Mouse (Mus musculus) regulatory T cell (primary cell): ENCODE results near the gene Trim6.
"Not testable (repeated sequence)": the region's sequence is repeated elsewhere in the genome, so short reads cannot be mapped to it uniquely, and the experiment has no call there.

Experiments used
- in situ Hi-C: fragments of 300-600 bp; cut with MboI, MseI; formaldehyde crosslinking; loops from one replicate; pipeline ENCODE4 v1.15.1; 2025; ENCODE audit warnings: high pct_unique_total_duplicates

The Trim6 gene

DNA sequence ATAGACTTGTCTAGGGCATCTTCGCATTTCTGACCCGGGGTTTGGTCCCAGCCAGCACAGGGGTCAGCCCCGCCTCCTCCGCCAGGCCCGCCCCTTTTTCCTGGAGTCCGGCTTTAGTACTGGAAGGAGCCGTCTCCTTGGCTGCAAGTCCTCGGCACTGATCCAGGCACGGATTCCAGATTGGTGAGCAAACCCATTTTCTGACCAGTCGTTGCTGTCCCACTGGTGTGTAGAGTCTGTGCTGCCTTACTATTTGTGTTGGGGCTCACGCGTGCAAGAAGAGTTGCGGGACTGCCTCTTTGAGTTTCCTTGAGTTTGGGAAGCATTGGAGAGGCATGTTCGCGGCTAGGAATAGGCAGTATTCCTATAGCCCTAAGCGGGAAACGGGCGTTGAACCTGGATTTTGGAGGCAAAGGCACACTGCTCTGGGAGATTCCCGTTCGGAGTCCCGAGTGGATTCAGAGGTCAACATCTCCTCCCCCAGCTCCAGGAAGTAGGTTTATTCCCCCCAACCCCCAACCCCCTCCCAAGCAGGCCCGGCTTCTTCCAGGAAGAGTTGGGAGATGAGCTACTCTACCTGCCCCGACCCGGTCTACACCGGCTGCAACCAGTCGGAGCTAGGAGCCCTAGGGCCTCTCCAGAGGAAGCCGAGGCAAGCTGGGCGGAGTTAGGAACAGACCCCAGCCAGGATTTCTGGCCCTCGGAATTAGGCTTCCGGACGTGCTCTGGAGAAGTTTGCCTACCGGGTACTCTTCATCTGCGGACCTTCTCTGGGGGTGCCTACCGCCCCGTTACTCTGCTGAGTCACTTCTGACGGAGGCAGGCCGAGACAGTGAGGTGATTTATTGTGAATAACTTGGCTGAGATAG lies at the start of gene Trim6:
Trim6 (plus strand) TSS at position 93 of the 869 bp plus-strand sequence.
- in situ Hi-C loops: no loop called here

DNA sequence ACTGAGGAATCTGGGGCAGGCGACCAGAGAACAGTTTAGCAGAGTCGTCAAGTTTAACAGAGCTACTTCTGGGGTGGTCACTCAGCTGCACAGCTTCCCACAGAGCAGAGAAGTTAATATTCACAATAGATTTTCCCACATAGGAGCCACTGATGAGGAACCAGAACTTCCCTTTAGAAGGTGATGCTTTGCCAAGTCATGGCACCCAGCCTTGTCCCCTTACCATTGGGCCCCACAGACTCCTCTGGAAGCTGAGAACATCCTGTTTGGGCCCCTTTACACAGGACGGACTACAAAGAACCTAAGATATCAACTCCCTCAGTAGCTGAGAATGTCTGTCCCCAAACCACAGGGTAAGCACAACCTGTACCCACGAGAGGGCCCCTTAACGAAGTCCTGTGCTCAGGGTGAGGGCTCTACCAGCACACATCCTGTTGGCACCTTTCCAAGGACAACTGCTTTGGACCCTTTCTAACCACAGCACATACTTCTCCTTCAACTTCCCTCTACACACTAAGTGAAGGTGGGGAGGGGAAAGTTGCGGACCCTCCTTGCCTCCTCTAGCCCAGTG lies 48.9 kb upstream of the Trim6 start:
- in situ Hi-C loops: no loop called here

DNA sequence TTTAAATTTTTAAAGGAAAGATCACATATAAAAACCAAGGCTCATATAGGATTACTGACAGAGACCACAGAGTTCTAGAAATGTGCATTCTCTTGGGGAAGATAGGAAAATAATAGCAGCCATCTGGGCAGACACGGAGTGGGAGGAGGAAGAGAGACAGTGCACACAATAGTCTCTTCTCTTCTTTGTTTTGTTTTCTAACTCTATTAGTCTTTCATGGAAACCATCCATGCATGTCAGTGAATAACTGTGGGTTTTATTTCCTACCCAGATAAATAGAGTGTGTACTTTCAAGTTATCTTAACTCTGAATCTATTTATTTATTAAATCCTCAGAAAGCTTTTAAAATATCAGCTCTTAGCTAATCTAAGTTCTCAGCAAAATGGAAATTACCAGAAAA lies 43.5 kb upstream of the Trim6 start:
- in situ Hi-C loops: no loop called here

DNA sequence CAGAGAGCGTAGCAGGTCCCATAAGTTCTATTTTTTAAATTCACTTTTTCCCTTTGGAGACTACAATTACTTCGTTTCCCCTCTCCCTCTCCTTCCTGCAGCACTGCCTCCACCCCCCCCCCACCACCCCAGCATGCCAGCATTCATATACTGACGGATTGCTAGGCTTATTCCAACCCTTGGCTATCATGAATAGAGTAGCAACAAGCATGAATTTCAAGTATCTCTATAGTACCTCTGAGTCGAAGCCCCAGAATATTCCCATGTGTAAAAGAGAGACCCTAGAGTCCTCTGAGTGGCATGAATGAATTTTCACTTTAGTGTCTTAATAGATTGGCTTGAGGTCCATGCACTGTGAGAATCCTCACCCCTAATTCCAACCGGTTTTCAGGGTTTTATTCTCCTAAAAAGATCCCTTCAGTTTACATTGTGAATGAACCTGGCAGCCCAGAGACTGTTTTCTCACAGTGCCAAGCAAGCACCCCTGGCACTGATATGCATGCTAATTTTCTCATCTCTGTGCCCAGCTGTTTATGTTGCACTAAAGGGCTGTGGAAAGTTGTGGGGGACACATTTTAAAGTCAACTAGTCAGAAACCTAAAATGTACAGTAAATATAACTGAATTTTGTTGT lies 40.1 kb upstream of the Trim6 start:
- in situ Hi-C loops: no loop called here

DNA sequence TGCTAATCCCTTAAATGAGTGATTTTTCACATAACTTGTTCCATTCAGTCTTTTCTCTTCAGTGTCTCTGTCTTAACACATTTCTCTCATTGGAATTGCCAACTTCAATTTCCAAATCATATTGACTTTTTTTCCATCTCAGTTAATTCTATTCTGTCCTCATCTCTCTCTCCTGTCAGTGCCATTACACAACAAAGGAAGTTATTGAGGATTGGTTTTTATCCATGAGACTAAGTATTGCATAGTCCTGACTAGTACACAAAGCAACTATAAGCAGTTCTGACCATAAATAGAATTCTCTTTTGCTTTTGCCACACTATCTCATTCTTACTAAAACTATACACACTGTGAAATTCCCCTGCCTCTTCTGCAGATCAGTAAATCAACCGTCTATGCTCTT lies 39.5 kb upstream of the Trim6 start:
- in situ Hi-C loops: no loop called here

DNA sequence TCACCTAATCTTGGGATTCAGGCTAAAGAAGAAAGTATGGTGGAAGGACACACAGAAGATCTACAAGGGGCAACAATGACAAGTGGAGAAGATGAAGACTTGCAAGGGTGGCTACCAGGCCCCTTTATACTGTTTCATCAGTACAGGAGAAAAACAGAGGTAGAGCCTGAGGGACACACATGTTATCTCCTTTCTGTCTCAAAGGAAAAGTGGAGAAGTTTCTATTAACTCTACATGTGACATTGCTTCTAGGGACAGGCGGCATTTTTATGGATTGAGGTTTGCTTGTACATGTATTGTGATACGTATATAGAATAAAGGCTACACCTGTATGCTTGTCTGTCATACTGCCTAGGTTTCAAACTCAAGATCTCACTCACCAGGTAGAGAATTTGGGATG lies 35.3 kb upstream of the Trim6 start, which contains the start of gene Olfr648:
Olfr648 (minus strand) TSS at position 101 of the 400 bp plus-strand sequence.
- in situ Hi-C loops: loop anchor here (10.0 kb wide), 1 partner anchor 238 kb away; the partner anchor contains the start of gene Olfr633

DNA sequence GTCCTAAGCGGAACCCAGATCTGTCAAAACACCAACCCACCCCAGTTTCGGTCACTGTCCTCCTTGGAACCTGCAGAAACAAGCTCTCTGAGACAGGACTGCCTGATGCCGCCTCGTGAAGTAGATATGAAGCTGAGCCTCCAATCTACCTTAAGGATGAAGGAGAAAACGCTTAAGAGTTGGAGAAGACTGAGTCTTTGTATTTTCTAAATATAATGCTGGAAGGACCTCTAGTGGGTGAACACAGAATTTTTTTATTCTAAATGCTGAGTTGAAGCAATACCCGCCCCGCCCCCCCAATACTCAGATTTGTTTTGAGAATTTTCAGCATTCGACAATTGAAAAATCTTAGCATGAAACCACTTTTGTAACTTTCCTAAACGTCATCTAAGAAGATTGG lies 27.3 kb upstream of the Trim6 start:
- in situ Hi-C loops: no loop called here

DNA sequence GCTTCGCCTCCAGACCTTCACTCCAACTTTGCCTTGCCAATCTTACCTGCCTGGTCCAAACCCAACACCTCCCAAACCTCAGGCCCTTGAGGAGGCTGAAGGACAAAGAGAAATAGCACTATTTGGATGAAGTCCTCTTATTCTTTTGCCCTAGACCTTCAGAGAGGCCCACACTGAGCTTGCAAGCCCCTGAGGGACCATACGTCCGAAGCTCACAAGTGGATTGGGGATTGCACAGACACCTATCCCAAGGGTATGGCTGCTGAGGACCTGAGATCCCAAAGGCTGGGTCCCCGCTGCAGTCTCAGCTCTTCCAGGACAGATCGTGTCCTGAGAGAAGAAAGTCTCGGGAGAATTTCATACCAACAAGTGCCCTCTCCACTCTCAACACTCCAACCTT lies 22.7 kb upstream of the Trim6 start, which contains the start of gene Olfr649:
Olfr649 (minus strand) TSS at position 101 of the 400 bp plus-strand sequence.
- in situ Hi-C loops: no loop called here

DNA sequence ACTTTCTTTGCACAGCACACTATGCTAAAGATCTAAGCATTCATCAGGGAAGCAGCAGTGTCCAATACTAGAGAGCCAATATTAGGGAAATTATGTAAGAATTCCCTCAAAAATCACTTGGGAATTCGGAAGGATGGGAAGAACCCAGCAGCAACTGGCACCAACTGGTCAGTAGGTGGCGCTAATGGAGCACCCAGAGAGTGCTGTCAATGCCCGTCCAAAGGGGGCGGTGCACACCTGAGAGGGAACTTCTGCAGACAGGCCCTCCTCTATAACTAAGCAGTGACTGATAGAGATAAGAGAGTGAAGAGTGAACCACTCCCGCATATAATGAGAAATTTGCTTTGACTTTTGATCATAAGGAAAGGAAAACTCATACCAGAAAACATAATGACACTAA lies 18.8 kb upstream of the Trim6 start:
- in situ Hi-C loops: loop anchor here (5.0 kb wide), 1 partner anchor 407 kb away; no protein-coding TSS in a partner anchor

DNA sequence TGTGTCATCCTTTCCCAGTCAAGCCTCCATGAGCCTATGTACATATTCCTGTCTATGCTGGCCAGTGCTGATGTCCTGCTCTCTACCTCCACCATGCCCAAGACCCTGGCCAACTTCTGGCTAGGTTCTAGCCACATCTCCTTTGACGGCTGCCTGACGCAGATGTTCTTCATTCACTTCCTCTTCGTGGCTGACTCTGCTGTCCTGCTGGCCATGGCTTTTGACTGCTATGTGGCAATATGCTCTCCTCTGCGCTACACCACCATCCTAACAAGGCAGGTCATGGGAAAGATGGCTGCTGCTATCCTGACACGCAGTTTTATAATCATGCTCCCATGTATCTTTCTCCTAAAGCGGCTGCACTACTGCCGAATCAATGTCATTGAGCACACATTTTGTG lies 12.4 kb upstream of the Trim6 start:
- in situ Hi-C loops: no loop called here

DNA sequence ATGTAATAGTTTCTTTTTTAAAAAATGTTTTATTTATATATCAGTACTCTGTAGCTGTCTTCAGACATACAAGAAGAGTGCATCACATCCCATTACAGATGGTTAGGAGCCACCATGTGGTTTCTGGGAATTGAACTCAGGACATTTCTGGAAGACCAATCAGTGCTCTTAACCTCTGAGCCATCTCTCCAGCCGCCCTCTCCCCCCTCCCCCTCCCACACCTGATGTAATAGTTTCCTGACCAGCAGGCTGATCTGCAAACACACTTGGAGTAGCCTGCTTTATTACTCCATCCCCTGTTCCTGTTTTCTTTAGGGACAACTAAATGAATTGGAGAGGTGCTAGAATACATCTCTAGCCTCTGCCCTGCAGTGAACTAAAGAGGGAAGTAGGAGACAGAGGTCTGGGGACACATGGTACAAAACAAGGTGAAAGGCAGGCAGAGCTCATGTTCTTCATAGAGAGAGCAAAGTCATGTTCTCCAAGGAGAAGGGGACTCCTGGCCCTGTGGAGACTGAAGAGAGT lies 2.5 kb upstream of the Trim6 start:
- in situ Hi-C loops: no loop called here

DNA sequence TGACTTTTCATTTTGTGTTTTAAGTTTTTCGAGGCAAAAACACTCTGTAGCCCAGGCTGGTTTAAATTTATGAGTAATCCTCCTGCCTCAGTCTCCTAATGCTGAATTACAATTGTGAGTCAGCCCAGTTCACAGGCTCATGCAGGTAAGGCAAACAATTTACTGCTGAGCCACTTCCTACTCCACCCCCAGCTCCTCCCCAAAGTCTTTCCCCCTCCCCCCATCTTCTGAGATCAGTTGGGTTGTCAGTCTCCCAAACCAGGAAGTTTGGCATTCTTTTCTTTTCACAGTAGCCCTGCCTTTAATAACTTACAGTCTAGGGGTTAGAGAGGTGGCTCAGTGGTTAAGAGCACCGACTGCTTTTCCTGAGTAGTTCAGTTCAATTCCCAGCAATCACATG lies 712 bp upstream of the Trim6 start:
- in situ Hi-C loops: no loop called here

DNA sequence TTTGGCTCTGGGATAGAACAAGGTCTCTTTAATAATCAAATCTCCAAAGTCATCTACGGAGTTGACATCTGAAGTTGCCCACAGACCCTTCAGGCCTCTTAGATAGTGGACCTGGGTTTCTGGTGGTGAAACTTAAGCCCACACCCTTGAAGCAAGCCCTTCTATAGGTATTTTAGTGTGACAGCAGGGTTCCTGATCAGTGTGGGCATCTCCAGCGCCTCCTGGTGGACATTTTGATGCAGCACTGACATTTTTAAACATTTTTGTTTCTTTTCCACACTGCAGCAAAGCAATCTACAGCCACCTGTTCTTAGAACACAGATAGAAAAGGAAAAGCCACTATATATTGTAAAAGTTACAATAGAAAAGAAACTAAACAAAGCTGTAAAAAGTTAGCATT lies 12.6 kb downstream of the Trim6 start:
- in situ Hi-C loops: no loop called here

DNA sequence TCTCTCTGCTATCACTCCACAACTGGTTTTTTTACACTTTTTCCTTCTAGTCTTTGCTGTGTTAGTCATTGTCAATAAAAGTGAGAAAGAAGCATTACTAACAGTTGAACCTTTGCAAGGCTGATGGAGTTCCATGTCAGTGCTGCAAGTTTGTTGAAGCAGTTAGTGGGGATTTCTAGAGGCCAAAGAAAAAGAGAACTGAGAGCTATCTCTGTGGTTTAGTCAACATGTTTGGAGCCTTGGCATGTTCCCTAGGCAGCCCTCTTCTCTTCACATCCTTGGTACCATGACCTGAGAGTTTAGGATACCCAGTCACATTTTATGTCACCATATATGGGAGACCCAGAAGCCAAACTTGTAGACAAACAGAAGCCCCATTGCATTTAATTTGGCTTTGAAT lies 22.3 kb downstream of the Trim6 start:
- in situ Hi-C loops: loop anchor here (10.0 kb wide), 1 partner anchor 74 kb away; the partner anchor contains the start of gene Trim12a

DNA sequence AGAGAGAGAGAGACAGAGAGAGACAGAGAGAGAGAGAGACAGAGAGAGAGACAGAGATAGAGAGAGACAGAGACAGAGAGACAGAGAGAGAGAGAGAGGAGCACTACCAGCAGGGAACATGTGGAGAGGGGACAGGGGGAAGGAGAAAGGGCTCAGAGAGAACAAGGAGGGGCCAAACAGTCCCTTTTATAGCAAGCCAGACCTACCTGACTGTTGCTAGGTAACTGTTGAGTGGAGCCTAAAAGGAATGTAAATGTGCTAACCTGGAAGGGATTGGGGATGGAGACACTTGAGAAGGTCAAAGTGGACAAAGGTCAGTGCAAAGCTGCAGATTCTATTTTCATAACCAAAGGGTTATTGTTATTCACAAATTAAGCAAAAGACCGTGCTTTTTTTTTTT lies 25.0 kb downstream of the Trim6 start:
- in situ Hi-C loops: loop anchor here (10.0 kb wide), 1 partner anchor 71 kb away; the partner anchor contains the start of gene Trim12a

DNA sequence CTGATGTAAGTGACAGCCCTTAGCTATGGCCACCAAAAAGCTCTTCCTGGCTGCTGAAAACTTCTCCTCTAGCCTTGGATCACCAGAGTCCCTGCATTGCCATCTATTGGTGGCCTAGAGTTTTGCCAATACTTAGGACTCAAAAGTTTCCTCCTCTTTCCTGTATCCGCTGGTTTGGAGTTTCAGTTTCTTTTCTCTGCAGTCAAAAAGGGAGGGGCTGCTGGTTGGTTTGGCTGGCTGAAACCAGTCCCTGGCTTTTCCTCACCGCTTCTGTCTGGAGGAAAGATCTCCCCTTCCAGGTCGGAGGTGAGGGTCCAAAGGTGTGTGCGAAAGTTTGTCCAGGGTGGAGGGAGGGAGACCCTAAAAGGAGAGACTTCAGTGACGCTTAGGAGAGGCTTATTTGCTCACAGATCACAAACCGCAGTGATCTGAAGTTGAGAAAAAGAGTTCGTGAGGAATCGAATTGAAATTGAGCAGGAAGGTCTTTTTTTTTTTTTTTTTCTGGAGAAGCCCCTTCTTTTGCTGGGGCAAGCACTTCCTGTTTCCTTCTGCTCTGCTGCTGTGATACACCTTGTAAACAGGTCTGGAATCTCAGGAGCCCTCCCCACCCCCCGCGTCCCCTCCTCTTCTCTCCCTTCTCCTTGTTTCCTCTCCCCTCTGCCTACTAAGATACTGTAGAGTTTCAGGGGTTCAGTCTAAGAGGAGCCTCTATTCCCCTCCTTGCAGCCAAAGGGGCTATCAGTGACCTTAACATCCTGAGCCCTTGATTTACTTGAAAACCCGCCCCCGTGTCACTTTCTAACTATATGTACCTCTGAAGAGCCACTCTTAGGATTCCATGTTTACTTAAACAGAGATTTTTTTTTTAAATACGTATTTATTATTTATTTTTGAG lies 25.9 kb downstream of the Trim6 start, which contains the start of gene Trim34a:
Trim34a (plus strand) TSS at position 171 of the 895 bp plus-strand sequence.
- in situ Hi-C loops: loop anchor here (5.0 to 10.0 kb wide), 2 partner anchors 70 to 88 kb away; partner anchors contain the start of gene Trim12a

DNA sequence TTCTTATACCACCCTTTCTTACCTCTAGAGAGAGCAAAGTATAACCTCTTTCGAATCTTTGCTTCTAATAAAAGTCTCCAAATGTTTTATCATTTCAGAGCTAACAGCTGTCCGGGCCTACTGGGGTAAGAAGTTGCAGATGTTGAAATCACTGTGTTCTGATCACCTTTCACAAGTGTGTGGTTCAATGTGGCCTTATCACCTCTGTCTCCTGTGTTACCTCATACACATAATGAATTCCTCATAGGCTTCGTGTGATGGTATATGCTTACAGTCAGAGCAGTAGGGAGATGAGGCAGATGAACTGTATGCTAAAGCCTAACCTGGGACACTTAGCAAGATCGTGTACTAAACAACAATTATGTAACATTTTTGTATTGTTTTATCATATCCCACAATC lies 41.8 kb downstream of the Trim6 start:
- in situ Hi-C loops: not testable (repeated sequence)

DNA sequence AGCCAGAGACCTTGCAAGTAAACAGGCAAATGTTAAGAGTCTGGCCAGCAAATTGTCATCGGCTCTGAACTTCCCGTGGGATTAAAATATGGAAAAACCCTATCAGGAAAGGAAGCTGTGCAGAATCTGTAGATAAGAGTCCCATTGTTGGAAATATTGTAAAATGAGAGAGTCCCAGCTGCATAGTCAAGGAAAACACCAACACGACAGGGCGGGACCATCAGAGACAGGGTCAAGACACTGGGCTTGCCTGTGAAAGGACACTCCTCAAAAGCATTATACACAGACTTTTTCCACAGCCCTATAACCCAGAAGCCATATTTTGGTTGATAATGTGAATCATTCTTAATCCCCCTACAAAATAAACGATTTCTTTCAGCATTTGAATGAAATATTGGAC lies 46.7 kb downstream of the Trim6 start:
- in situ Hi-C loops: not testable (repeated sequence)

DNA sequence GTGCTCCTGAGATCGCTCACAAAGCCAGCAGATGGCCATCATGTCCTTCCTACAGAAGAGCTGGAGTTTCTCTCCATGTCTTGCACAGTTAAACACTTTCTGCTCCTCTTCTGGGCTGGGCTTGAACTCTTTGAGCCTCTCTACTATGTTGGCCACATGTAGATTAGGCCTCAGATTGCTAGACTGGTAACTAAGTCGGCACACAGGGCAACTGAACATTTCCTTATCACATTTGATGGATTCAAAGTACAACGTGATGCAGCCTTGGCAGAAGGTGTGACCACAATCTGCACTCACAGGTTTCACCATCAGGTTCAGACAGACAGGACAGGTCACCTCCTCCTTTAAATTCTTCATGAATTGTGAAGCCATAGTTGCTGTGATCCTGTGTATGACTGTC lies 60.8 kb downstream of the Trim6 start:
- in situ Hi-C loops: loop anchor here (25.0 kb wide), 1 partner anchor 1133 kb away; the partner anchor contains the start of genes Cnga4 and Fam160a2
